10 mouse cellular contexts compared by ENCODE assay signal in the genomic region with DNA sequence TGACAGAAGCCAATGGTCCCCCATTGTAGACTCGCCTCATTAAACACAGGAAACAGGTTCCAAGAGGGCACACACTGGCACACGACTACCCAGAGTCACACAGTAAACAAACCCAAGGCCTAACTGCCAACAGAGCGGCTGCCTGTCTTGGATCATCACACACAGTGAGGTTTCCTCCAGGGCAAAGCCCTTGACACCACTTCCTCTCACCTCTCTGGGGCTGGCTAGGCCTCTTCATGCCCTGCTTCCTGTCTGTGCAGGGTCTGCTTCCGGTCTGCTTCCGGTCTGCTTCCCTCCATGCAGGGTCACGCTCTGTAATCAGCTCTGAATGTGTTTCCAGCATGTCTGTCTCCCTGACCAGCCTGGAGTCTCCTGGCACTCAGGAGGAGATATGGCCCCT. TPM values are rescaled to one million over a fixed set of nuclear protein-coding genes. Genes with fewer than 3 reads are reported as not detected.
A peak's percentile ranks its signal among the peaks of the same experiment; 100 is the strongest.
DNase-seq lines count a peak whose midpoint lies in the region; ATAC-seq lines count a peak whose summit lies in the region.
"Had no signal": no experiment of that assay in that cellular context is flagged by ENCODE, and none has a peak within 500 bp of the region (broad histone marks: within the 10 kb centered on the region; RNA-seq: fewer than 3 reads in every experiment).

No protein-coding gene starts in this region.

- H3K4me1 ChIP-seq in heart, embryonic 12.5 days (replicated peaks): peaks cover 24% of the 10 kb centered on the region
- peaks cover 31% of the 10 kb centered on the region for H3K4me1 ChIP-seq in kidney, embryonic 16.5 days (ENCODE audit: insufficient read depth, low read length)
- peaks cover 6% of the 10 kb centered on the region; the same call in 1 of the 2 replicates for H3K4me1 ChIP-seq in hindbrain, embryonic 12.5 days

- no peaks in the 10 kb centered on the region for H3K9me3 ChIP-seq in heart, embryonic 12.5 days (replicated peaks)
- no peaks in the 10 kb centered on the region for H3K9me3 ChIP-seq in kidney, embryonic 16.5 days (ENCODE audit: low read length)
- H3K9me3 ChIP-seq in hindbrain, embryonic 12.5 days (replicated peaks): no peaks in the 10 kb centered on the region
- H3K9me3 ChIP-seq: G1E; limb, embryonic 13.5 days had no signal

- DNase-seq in heart, postnatal 25 days (ENCODE audit: low spot score): no peak
- DNase-seq in CD4-positive, CD25-positive, alpha-beta regulatory T cell, adult 2 months (ENCODE audit: low read depth, low spot score): peak; percentile 78
- no peak for DNase-seq in gastrocnemius, adult 8-10 months (ENCODE audit: low spot score in 2 of 2)
- no peak for DNase-seq in gastrocnemius, postnatal 10 days

- 52% methylated on average over 6 of the region's 6 CpGs for WGBS in heart, embryonic 12.5 days
- 34% methylated on average over 6 of the region's 6 CpGs for WGBS in kidney, embryonic 16.5 days
- WGBS in hindbrain, embryonic 12.5 days: 80% methylated on average over 6 of the region's 6 CpGs

- H3K27ac ChIP-seq in heart, embryonic 12.5 days (ENCODE audit: poor library complexity, severe bottlenecking): 0 out of 2 replicates have a peak overlapping the region, but pooled peaks have one; percentile 25
- H3K27ac ChIP-seq in kidney, embryonic 16.5 days (ENCODE audit: low read length): peak overlapping the region; percentile 85
- H3K27ac ChIP-seq in hindbrain, embryonic 12.5 days: no peak overlapping the region
- H3K27ac ChIP-seq: limb, embryonic 13.5 days had no signal

- 0 out of 2 replicates have a peak, but pooled peaks have one; percentile 37 for ATAC-seq in heart, embryonic 12.5 days (ENCODE audit: insufficient number of reproducible peaks, low FRiP score)
- peak; percentile 27 for ATAC-seq in kidney, embryonic 16.5 days (ENCODE audit: low FRiP score, low TSS enrichment)
- peak; percentile 72 for ATAC-seq in monocyte, adult 5-6 weeks (replicated peaks; ENCODE audit: insufficient number of reproducible peaks, low FRiP score, low TSS enrichment, poor library complexity, severe bottlenecking)
- no peak for ATAC-seq in hindbrain, embryonic 12.5 days (ENCODE audit: low FRiP score)

- H3K9ac ChIP-seq in heart, embryonic 12.5 days: no peak overlapping the region
- no peak overlapping the region for H3K9ac ChIP-seq in kidney, embryonic 16.5 days (replicated peaks; ENCODE audit: low read length)
- no peak overlapping the region for H3K9ac ChIP-seq in hindbrain, embryonic 12.5 days
- H3K9ac ChIP-seq: limb, embryonic 13.5 days had no signal

- no peak overlapping the region for H3K4me2 ChIP-seq in heart, embryonic 12.5 days
- H3K4me2 ChIP-seq in kidney, embryonic 16.5 days (replicated peaks; ENCODE audit: low read depth, low read length): no peak overlapping the region
- H3K4me2 ChIP-seq in hindbrain, embryonic 12.5 days (replicated peaks): no peak overlapping the region
- H3K4me2 ChIP-seq: limb, embryonic 13.5 days had no signal

- H3K4me3 ChIP-seq in heart, embryonic 12.5 days: no peak overlapping the region
- H3K4me3 ChIP-seq in kidney, embryonic 16.5 days (ENCODE audit: low read length): no peak overlapping the region
- no peak overlapping the region for H3K4me3 ChIP-seq in hindbrain, embryonic 12.5 days
- H3K4me3 ChIP-seq: limb, embryonic 13.5 days had no signal

- H3K27me3 ChIP-seq in heart, embryonic 12.5 days (replicated peaks): no peaks in the 10 kb centered on the region
- no peaks in the 10 kb centered on the region for H3K27me3 ChIP-seq in kidney, embryonic 16.5 days (ENCODE audit: insufficient read depth, low read length)
- H3K27me3 ChIP-seq in hindbrain, embryonic 12.5 days: no peaks in the 10 kb centered on the region
- H3K27me3 ChIP-seq: limb, embryonic 13.5 days had no signal

- intact Hi-C loops in heart, postnatal 25 days (cut with DNase I): no loop called here

- H3K36me3 ChIP-seq in heart, embryonic 12.5 days: no peaks in the 10 kb centered on the region
- no peaks in the 10 kb centered on the region for H3K36me3 ChIP-seq in kidney, embryonic 16.5 days (ENCODE audit: insufficient read depth, low read length)
- no peaks in the 10 kb centered on the region for H3K36me3 ChIP-seq in hindbrain, embryonic 12.5 days
- H3K36me3 ChIP-seq: G1E; limb, embryonic 13.5 days had no signal

RNA-seq across cellular contexts. Expression of a gene that starts 9.4 kb away (rescaled TPM):
- polyA plus RNA-seq in heart, embryonic 12.5 days (2016; fragmentation: Nextera tagmentation; extraction: Ambion mirVana): 103 and 105 TPM in 2 replicates
- 10 to 100 TPM; 74.6 to 75.8 TPM for total RNA-seq in heart, postnatal 25 days (2021)
- 85.0 and 86.2 TPM in 2 replicates for polyA plus RNA-seq in kidney, embryonic 16.5 days (2015; fragmentation: Nextera tagmentation; extraction: Ambion mirVana)
- 59.6 to 65.0 TPM (median 62.6 TPM) in 3 replicates for total RNA-seq in monocyte, adult 5-6 weeks (2017)
- total RNA-seq in gastrocnemius, adult 8-10 months (2022): 100 to 1,000 TPM; 140 to 220 (median 197) TPM
- 65.0 and 72.9 TPM in 2 replicates for polyA plus RNA-seq in hindbrain, embryonic 12.5 days (2016; fragmentation: Nextera tagmentation; extraction: Ambion mirVana)
- total RNA-seq in gastrocnemius, postnatal 10 days (2021): 100 to 1,000 TPM; 231 to 235 TPM

RNA-seq across cellular contexts. Expression of a gene that starts 26.8 kb away (rescaled TPM):
- 0.34 and 0.54 TPM in 2 replicates for polyA plus RNA-seq in heart, embryonic 12.5 days (2016; fragmentation: Nextera tagmentation; extraction: Ambion mirVana)
- 1 to 10 TPM; 2.7 to 3.0 TPM for total RNA-seq in heart, postnatal 25 days (2021)
- polyA plus RNA-seq in kidney, embryonic 16.5 days (2015; fragmentation: Nextera tagmentation; extraction: Ambion mirVana): 1.3 TPM in 2 replicates
- total RNA-seq in monocyte, adult 5-6 weeks (2017): not detected in 3 replicates
- total RNA-seq in gastrocnemius, adult 8-10 months (2022): 1 to 10 TPM in 1 of 4 experiments, under 1 TPM in 3; 0.22 to 1.1 (median 0.38) TPM
- polyA plus RNA-seq in hindbrain, embryonic 12.5 days (2016; fragmentation: Nextera tagmentation; extraction: Ambion mirVana): 10.3 and 10.5 TPM in 2 replicates
- total RNA-seq in gastrocnemius, postnatal 10 days (2021): 1 to 10 TPM; 2.1 to 4.5 TPM
- polyA plus RNA-seq: G1E had no signal

RNA-seq across cellular contexts. Expression of a gene that starts 32.6 kb away (rescaled TPM):
- 22.8 and 23.2 TPM in 2 replicates for polyA plus RNA-seq in heart, embryonic 12.5 days (2016; fragmentation: Nextera tagmentation; extraction: Ambion mirVana)
- total RNA-seq in heart, postnatal 25 days (2021): 10 to 100 TPM; 18.9 to 21.9 TPM
- 53.5 and 54.8 TPM in 2 replicates for polyA plus RNA-seq in kidney, embryonic 16.5 days (2015; fragmentation: Nextera tagmentation; extraction: Ambion mirVana)
- 10.1 to 27.7 TPM (median 18.6 TPM) in 3 replicates for total RNA-seq in monocyte, adult 5-6 weeks (2017)
- total RNA-seq in gastrocnemius, adult 8-10 months (2022): 10 to 100 TPM in 2 of 4 experiments, 1 to 10 TPM in 2; 8.6 to 11.7 (median 9.8) TPM
- polyA plus RNA-seq in hindbrain, embryonic 12.5 days (2016; fragmentation: Nextera tagmentation; extraction: Ambion mirVana): 57.5 and 62.0 TPM in 2 replicates
- total RNA-seq in gastrocnemius, postnatal 10 days (2021): 10 to 100 TPM; 13.4 to 18.5 TPM

RNA-seq across cellular contexts. Expression of a gene that starts 48.2 kb away (rescaled TPM):
- polyA plus RNA-seq in heart, embryonic 12.5 days (2016; fragmentation: Nextera tagmentation; extraction: Ambion mirVana): 114 and 123 TPM in 2 replicates
- 100 to 1,000 TPM; 189 to 199 TPM for total RNA-seq in heart, postnatal 25 days (2021)
- 98.1 and 106 TPM in 2 replicates for polyA plus RNA-seq in kidney, embryonic 16.5 days (2015; fragmentation: Nextera tagmentation; extraction: Ambion mirVana)
- total RNA-seq in monocyte, adult 5-6 weeks (2017): 10.4 to 19.1 TPM (median 15.8 TPM) in 3 replicates
- total RNA-seq in gastrocnemius, adult 8-10 months (2022): 10 to 100 TPM; 66.4 to 76.7 (median 72.5) TPM
- polyA plus RNA-seq in hindbrain, embryonic 12.5 days (2016; fragmentation: Nextera tagmentation; extraction: Ambion mirVana): 38.7 and 41.9 TPM in 2 replicates
- 10 to 100 TPM; 53.8 to 67.7 TPM for total RNA-seq in gastrocnemius, postnatal 10 days (2021)
